Mouse (Mus musculus): ENCODE data around the gene Tmc2. TPM values are rescaled to one million over a fixed set of nuclear protein-coding genes. Genes with fewer than 3 reads are reported as not detected.

Tmc2 gene
- polyA plus RNA-seq, 1 experiment from 2014 or later = not detected

DNA sequence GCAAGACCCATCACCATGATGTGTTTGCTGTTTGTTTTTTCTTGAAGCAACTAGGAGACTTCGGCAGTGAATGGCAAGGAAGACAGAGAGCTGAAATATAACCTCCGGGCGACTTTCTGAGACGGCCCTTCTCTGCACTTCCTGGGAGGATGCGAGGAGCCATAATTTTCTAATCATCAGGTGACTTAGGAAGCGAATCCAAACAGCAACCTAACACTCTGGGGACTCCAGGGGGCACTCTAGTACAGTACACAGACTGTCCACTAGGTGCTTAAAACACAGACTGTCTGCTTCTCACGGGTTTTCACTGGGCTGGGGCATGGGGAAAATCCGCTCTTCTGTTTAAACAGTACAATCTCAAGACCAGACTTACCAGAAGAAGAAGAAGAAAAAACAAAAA lies 96.4 kb downstream of the Tmc2 start:
- TF ChIP-seq CTCF (IDR thresholded peaks at IDR 0.05; ENCODE audit: low read depth) = peak; percentile 90
- Histone ChIP-seq H3K4me2 (ENCODE audit: low read length) (no peak overlapping the region), H3K9ac (ENCODE audit: low read depth, low read length) (no peak overlapping the region), H3K4me3 (replicated peaks; ENCODE audit: low read depth, low read length) (no peak overlapping the region), H3K4me1 (replicated peaks; ENCODE audit: insufficient read depth, low read length) (peaks cover 8% of the 10 kb centered on the region; the same call in 1 of the 2 replicates), H3K36me3 (ENCODE audit: insufficient read depth, low read length) (no peaks in the 10 kb centered on the region), H3K27me3 (ENCODE audit: insufficient read depth, low read length) (no peaks in the 10 kb centered on the region), H3K27ac (no peak overlapping the region), H3K9me3 (replicated peaks; ENCODE audit: low read length) (no peaks in the 10 kb centered on the region)
- 4% methylated on average over 8 of the region's 8 CpGs for WGBS
- ATAC-seq (replicated peaks; ENCODE audit: low FRiP score, low read depth) (peak; percentile 40), DNase-seq (ENCODE audit: low spot score) (peak; percentile 93)

DNA sequence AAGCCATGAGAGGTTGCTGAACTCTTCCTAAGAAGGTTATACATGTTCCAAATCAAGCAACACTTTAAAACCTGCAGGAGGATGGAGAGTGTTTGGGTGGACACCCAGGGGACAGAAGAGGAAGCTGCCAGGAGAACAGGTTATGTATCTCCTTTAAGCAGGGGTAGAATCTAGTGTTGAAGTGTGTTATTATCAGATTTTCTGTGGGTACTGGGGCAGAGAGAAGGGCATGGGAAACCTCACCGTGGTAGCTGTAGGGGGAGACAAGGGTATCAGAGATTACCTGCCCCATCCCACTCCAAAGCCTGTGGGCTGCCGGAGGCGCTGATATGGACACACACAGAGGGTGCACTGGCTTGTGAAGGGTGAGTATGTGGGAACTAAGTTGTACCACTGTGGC lies 98.0 kb downstream of the Tmc2 start:
- Histone ChIP-seq H3K4me1 (replicated peaks; ENCODE audit: insufficient read depth, low read length) (peaks cover 8% of the 10 kb centered on the region; the same call in 1 of the 2 replicates), H3K9ac (ENCODE audit: low read depth, low read length) (no peak overlapping the region), H3K36me3 (ENCODE audit: insufficient read depth, low read length) (no peaks in the 10 kb centered on the region), H3K4me2 (ENCODE audit: low read length) (no peak overlapping the region), H3K4me3 (replicated peaks; ENCODE audit: low read depth, low read length) (no peak overlapping the region), H3K27me3 (ENCODE audit: insufficient read depth, low read length) (no peaks in the 10 kb centered on the region), H3K27ac (no peak overlapping the region), H3K9me3 (replicated peaks; ENCODE audit: low read length) (no peaks in the 10 kb centered on the region)
- no peak for ATAC-seq (replicated peaks; ENCODE audit: low FRiP score, low read depth)
- 32% methylated on average over 3 of the region's 3 CpGs for WGBS
- no peak for DNase-seq (ENCODE audit: low spot score)
- no peak for TF ChIP-seq CTCF (IDR thresholded peaks at IDR 0.05; ENCODE audit: low read depth)

DNA sequence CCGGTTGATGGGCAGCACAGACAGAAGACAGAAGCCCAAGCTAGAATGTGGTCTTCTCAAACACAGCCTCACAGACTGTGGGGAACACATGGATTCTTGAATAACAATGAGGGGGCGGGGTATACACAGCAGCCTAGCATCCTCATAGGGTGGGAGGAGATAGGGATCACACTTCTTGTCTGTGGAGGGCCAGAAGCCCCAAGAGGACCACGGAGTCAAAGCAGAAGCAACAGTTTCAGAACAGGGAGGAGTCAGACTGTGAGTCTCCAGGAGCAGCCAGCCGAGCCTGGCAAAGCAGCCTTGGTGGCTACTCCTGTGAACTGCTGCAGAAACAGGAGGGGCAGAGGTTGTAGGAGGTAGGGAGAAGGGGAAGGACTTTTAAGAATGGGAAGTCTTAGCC lies 98.5 kb downstream of the Tmc2 start:
- no peak overlapping the region for H3K27ac ChIP-seq
- DNase-seq (ENCODE audit: low spot score) = peak; percentile 81
- 4% methylated on average over 4 of the region's 4 CpGs for WGBS
- TF ChIP-seq CTCF (IDR thresholded peaks at IDR 0.05; ENCODE audit: low read depth) = no peak
- H3K27me3 ChIP-seq (ENCODE audit: insufficient read depth, low read length) = no peaks in the 10 kb centered on the region
- peaks cover 8% of the 10 kb centered on the region; the same call in 1 of the 2 replicates for H3K4me1 ChIP-seq (replicated peaks; ENCODE audit: insufficient read depth, low read length)
- 0 out of 2 replicates have a peak overlapping the region, but pooled peaks have one; percentile 6 for H3K4me2 ChIP-seq (ENCODE audit: low read length)
- H3K9me3 ChIP-seq (replicated peaks; ENCODE audit: low read length) = no peaks in the 10 kb centered on the region
- peak; percentile 66 for ATAC-seq (replicated peaks; ENCODE audit: low FRiP score, low read depth)
- no peak overlapping the region for H3K9ac ChIP-seq (ENCODE audit: low read depth, low read length)
- H3K4me3 ChIP-seq (replicated peaks; ENCODE audit: low read depth, low read length) = no peak overlapping the region
- no peaks in the 10 kb centered on the region for H3K36me3 ChIP-seq (ENCODE audit: insufficient read depth, low read length)

DNA sequence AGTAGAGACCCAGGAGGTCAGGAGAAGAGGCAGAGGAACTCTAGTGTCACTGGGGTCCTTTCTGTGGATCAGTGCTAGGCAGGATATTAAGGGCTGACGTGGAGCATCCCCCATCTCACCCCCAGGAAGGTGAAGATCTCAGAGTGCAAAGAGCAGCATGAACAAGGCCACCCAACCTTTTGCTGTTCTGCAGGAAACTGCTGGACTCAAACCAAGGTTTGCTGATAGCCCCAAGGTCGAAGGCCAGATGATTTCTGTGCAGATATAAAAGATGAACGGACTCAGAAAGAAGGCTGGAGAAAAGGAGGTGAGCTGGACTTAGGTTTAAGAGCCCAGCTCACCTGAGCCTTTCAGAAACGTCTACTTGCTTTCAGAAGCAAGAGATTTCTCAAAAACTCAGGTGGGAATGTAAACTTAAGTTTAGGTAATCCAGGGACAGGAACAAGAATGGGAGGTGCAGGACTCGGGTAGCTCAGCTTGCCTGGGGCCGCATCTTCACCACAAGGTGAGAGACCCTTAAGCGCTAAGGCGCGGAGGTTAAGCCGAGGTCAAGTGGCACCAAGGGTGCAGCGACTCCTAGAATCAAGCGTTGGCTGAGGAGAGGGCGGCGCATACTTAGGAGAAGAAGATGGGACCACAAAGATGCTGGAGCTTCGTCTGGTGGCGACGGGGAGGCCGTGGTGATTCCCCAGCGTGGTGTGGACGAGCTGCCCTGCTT lies 99.4 kb downstream of the Tmc2 start:
- peak overlapping the region; percentile 88 for H3K4me2 ChIP-seq (ENCODE audit: low read length)
- H3K9me3 ChIP-seq (replicated peaks; ENCODE audit: low read length) = no peaks in the 10 kb centered on the region
- DNase-seq (ENCODE audit: low spot score) = peak; percentile 20
- peak overlapping the region; percentile 78 for H3K9ac ChIP-seq (ENCODE audit: low read depth, low read length)
- H3K27me3 ChIP-seq (ENCODE audit: insufficient read depth, low read length) = no peaks in the 10 kb centered on the region
- TF ChIP-seq CTCF (IDR thresholded peaks at IDR 0.05; ENCODE audit: low read depth) = no peak
- no peak for ATAC-seq (replicated peaks; ENCODE audit: low FRiP score, low read depth)
- WGBS = 10% methylated on average over 20 of the region's 20 CpGs
- H3K4me3 ChIP-seq (replicated peaks; ENCODE audit: low read depth, low read length) = peak overlapping the region; percentile 68
- H3K4me1 ChIP-seq (replicated peaks; ENCODE audit: insufficient read depth, low read length) = peaks cover 8% of the 10 kb centered on the region; the same call in 1 of the 2 replicates
- H3K36me3 ChIP-seq (ENCODE audit: insufficient read depth, low read length) = no peaks in the 10 kb centered on the region
- 0 out of 2 replicates have a peak overlapping the region, but pooled peaks have one; percentile 42 for H3K27ac ChIP-seq

DNA sequence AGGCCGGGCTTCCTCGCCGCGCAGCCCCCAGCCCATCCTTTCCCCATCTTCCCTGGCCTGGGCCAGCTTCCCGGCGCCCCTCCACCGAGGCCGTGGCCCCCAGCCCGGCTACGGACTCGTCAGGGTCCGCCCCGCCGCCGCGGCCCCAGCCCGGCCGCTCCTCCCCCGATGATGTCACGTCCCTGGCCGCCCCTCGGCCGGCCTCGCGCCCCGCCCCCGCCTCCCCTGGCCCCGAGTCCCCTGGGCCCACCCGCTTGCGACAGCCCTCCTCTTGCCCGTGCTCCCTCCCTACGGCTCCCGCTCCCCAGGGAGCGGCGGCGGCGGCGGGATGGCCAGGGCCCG lies 99.9 kb downstream of the Tmc2 start, which contains the start of gene Ebf4:
Ebf4 (plus strand) TSS at position 234 of the 342 bp plus-strand sequence.
- DNase-seq (ENCODE audit: low spot score) = peak; percentile 68
- TF ChIP-seq CTCF (IDR thresholded peaks at IDR 0.05; ENCODE audit: low read depth) = no peak
- Histone ChIP-seq H3K27ac (peak within 1 kb of the TSS; percentile 42; the same call in 1 of the 2 replicates), H3K9ac (ENCODE audit: low read depth, low read length) (peak within 1 kb of the TSS; percentile 78), H3K36me3 (ENCODE audit: insufficient read depth, low read length) (0 out of 2 replicates have a peak, but pooled peaks cover 3% of the 10 kb centered on the region), H3K9me3 (replicated peaks; ENCODE audit: low read length) (no peaks in the 10 kb centered on the region), H3K4me1 (replicated peaks; ENCODE audit: insufficient read depth, low read length) (peaks cover 8% of the 10 kb centered on the region; the same call in 1 of the 2 replicates), H3K4me3 (replicated peaks; ENCODE audit: low read depth, low read length) (peak within 1 kb of the TSS; percentile 68), H3K4me2 (ENCODE audit: low read length) (peak within 1 kb of the TSS; percentile 88), H3K27me3 (ENCODE audit: insufficient read depth, low read length) (no peaks in the 10 kb centered on the region)
- 1% methylated on average over 27 of the region's 39 CpGs for WGBS
- peak; percentile 53 for ATAC-seq (replicated peaks; ENCODE audit: low FRiP score, low read depth)

DNA sequence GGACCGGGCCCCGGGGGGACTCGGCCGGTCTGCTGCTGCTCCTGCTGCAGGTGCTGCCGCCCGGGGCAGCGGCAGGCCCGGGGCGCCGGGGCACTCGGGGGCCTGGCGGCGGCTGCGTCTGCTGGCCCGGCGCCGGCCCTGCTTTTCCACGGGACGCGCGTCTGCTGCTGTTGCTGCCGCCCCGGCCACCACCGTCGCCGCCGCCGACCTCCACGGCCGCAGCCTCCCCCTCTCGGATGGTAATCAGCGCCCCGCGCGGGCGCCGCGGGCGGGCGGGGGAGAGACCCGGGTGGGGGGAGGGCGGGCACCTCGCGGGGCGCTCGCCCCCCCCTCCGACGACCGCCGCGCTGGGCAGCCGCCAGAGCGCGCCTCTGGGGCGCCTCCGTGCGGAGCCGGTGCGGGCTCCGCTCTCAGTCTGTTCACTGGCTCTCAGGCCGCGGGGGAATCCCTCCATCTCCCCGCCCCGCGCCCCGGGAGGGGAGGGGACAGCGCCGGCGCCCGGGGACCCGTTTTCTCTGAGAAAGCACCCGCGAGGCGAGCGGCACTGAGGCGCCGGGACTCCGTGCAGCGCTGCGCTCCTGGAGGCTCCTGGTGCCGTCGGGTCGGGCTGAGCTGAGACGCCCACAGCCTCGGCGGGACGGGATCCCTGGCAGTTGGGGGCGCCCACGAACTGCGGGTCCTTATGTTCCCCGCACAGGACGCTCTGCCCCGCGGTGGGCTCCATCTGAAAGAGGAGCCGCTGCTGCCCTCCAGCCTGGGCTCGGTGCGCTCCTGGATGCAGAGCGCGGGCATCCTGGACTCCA lies 100.5 kb downstream of the Tmc2 start:
- DNase-seq (ENCODE audit: low spot score) (peak; percentile 64), ATAC-seq (replicated peaks; ENCODE audit: low FRiP score, low read depth) (peak; percentile 35; the same call in 1 of the 2 replicates)
- WGBS = under 1% methylated on average over 68 of the region's 99 CpGs
- no peaks in the 10 kb centered on the region for H3K27me3 ChIP-seq (ENCODE audit: insufficient read depth, low read length)
- H3K4me1 ChIP-seq (replicated peaks; ENCODE audit: insufficient read depth, low read length) = peaks cover 8% of the 10 kb centered on the region; the same call in 1 of the 2 replicates
- H3K4me2 ChIP-seq (ENCODE audit: low read length) = peak overlapping the region; percentile 88
- peak overlapping the region; percentile 42; the same call in 1 of the 2 replicates for H3K27ac ChIP-seq
- peak overlapping the region; percentile 78 for H3K9ac ChIP-seq (ENCODE audit: low read depth, low read length)
- 0 out of 2 replicates have a peak, but pooled peaks have one; percentile 7 for TF ChIP-seq CTCF (IDR thresholded peaks at IDR 0.05; ENCODE audit: low read depth)
- H3K36me3 ChIP-seq (ENCODE audit: insufficient read depth, low read length) = 0 out of 2 replicates have a peak, but pooled peaks cover 3% of the 10 kb centered on the region
- no peaks in the 10 kb centered on the region for H3K9me3 ChIP-seq (replicated peaks; ENCODE audit: low read length)
- peak overlapping the region; percentile 68 for H3K4me3 ChIP-seq (replicated peaks; ENCODE audit: low read depth, low read length)
